Mouse (Mus musculus) heart, embryonic 11.5 days (tissue): ENCODE measurements around the gene Bod1l. TPM values are rescaled to one million over a fixed set of nuclear protein-coding genes. Genes with fewer than 3 reads are reported as not detected.

Experiments
- ATAC-seq: fragments of 200-750 bp; cut with Nextera tagmentation; replicated peaks from 2 replicates; pipeline ENCODE4 v1.8.0; 2017; ENCODE audit warnings: moderate library complexity; ENCODE audit not compliant: insufficient number of reproducible peaks, low FRiP score, low TSS enrichment
- H3K27ac ChIP-seq: fragments of 300-500 bp; sonication (generic); 2 replicates; pipeline ENCODE4 v1.5.1; 2014; ENCODE audit warnings: mild to moderate bottlenecking, low read depth, low read length
- H3K27me3 ChIP-seq: fragments of 300-500 bp; sonication (generic); 2 replicates; pipeline ENCODE4 v1.6.1; 2014; ENCODE audit warnings: mild to moderate bottlenecking, low read length, mixed read lengths; ENCODE audit not compliant: control insufficient read depth, insufficient read depth
- H3K36me3 ChIP-seq: fragments of 300-500 bp; sonication (generic); 2 replicates; pipeline ENCODE4 v1.6.1; 2014; ENCODE audit warnings: mild to moderate bottlenecking, low read length, moderate library complexity, mixed read lengths; ENCODE audit not compliant: control insufficient read depth, insufficient read depth
- H3K4me1 ChIP-seq: fragments of 300-500 bp; sonication (generic); 2 replicates; pipeline ENCODE4 v1.6.1; 2014; ENCODE audit warnings: low read length; ENCODE audit not compliant: control insufficient read depth, insufficient read depth
- H3K4me2 ChIP-seq: fragments of 300-500 bp; sonication (generic); 2 replicates; pipeline ENCODE4 v1.6.1; 2014; ENCODE audit warnings: mild to moderate bottlenecking, moderate library complexity
- H3K4me3 ChIP-seq: fragments of 300-500 bp; sonication (generic); 2 replicates; pipeline ENCODE4 v1.5.1; 2014; ENCODE audit warnings: low read depth, low read length
- H3K9ac ChIP-seq: fragments of 300-500 bp; sonication (generic); 2 replicates; pipeline ENCODE4 v1.6.1; 2014; ENCODE audit warnings: mild to moderate bottlenecking, low read depth, low read length, moderate library complexity
- H3K9me3 ChIP-seq: fragments of 300-500 bp; sonication (generic); replicated peaks from 2 replicates; pipeline ENCODE4 v1.6.1; 2016; ENCODE audit warnings: low read length; ENCODE audit not compliant: control insufficient read depth
- WGBS: fragments of 180-500 bp; shearing (Covaris S2); extraction: QIAGEN DNeasy Blood & Tissue Kit; methylation state at CpG from one replicate; pipeline ENCODE4 v1.1.7; 2014; ENCODE audit not compliant: insufficient replicate concordance; 5-methylcytosine and 5-hydroxymethylcytosine counted together
- microRNA-seq: library from miRNA; unstranded; fragments of <30 nt; microRNA quantifications from one replicate; pipeline ENCODE4, GENCODE M21; 2016; ENCODE audit warnings: borderline number of aligned reads
- polyA plus RNA-seq: library from polyadenylated mRNA; unstranded; fragments of >200 nt; fragmentation: Nextera tagmentation; extraction: Ambion mirVana; gene quantifications from 2 replicates; pipeline ENCODE4 v1.2.1, GENCODE M21; 2014

The Bod1l gene
- polyA plus RNA-seq, 1 experiment from 2014 or later = 17.3 TPM

- Histone ChIP-seq H3K4me2 (no peak overlapping the region), H3K9me3 (no peaks in the 10 kb centered on the region), H3K27ac (no peak overlapping the region), H3K27me3 (peaks cover 49% of the 10 kb centered on the region), H3K9ac (no peak overlapping the region), H3K4me3 (no peak overlapping the region), H3K4me1 (no peaks in the 10 kb centered on the region), H3K36me3 (no peaks in the 10 kb centered on the region)
- 9% methylated on average over 7 of the region's 7 CpGs for WGBS
- ATAC-seq = no peak
These were observed 99.9 kb downstream of the Bod1l start for GRCm38 (mm10) chr5:41744234-41744633.

GRCm38 (mm10) chr5:41738817-41739216, 105.3 kb downstream of the Bod1l start:
- no peak for ATAC-seq
- no peaks in the 10 kb centered on the region for H3K36me3 ChIP-seq
- no peak overlapping the region for H3K4me2 ChIP-seq
- 68% methylated on average over 6 of the region's 6 CpGs for WGBS
- H3K4me3 ChIP-seq = no peak overlapping the region
- H3K27me3 ChIP-seq = peaks cover 3% of the 10 kb centered on the region; the same call in 1 of the 2 replicates
- no peaks in the 10 kb centered on the region for H3K9me3 ChIP-seq
- no peak overlapping the region for H3K9ac ChIP-seq
- no peaks in the 10 kb centered on the region for H3K4me1 ChIP-seq
- H3K27ac ChIP-seq = no peak overlapping the region

Small RNA genes within 50 kb of the gene (microRNA-seq; reads per million reads assigned to microRNA genes)
- not detected for gene Mir6414

Other genes with a start within 250 kb of the Bod1l start
- 38.7 and 43.2 TPM in 2 replicates for gene Rab28, start 136.2 kb downstream of the Bod1l start, polyA plus RNA-seq
- gene Nkx3-2, start 79.8 kb downstream of the Bod1l start, polyA plus RNA-seq = 0.13 TPM in 1 of 2 replicates, not detected in the other
- gene Gm16223, start 223.6 kb upstream of the Bod1l start, polyA plus RNA-seq = not detected in 2 replicates